Mouse (Mus musculus): ENCODE data around the gene Nat8. TPM values are rescaled to one million over a fixed set of nuclear protein-coding genes. Genes with fewer than 3 reads are reported as not detected.
"Not testable (repeated sequence)": the region's sequence is repeated elsewhere in the genome, so short reads cannot be mapped to it uniquely, and the experiment has no call there.

The Nat8 gene
- polyA plus RNA-seq (2015; fragmentation: Nextera tagmentation; extraction: Ambion mirVana): not detected in 2 replicates

DNA sequence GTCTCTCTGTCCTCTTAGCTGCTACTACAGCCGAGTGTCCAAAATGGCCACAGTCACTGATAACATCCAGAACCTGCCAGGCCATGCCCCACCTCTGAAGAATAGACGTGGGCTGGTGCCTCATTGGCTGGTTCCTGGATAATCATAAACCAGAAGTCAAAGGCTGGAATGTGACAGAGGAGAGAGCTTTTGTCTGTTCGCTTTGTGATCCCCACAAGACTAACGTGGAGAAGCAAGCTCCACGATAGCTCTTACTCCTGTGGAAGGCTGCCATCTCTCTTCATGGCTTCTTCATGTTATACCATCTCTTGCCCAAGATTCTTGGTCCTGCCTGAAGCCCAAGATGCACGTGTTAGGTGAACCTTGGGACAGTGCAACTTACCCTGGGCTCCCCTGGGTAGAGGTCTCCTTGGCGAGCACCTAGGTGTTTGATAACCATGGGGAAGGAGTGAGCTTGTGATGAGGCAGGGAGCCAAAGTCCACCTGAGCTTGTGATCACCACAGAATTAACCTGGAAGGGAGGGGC lies at the start of gene Nat8:
Gene Nat8 (minus strand): TSS at position 287 of the 526 bp plus-strand sequence.
- H3K4me1 ChIP-seq (replicated peaks; ENCODE audit: control insufficient read depth, insufficient read depth, low read length): no peaks in the 10 kb centered on the region
- no peak for ATAC-seq (ENCODE audit: low read depth)
- H3K4me2 ChIP-seq (ENCODE audit: low read depth, low read length): no peak within 1 kb of the TSS
- no peak within 1 kb of the TSS for H3K9ac ChIP-seq (ENCODE audit: low read length)
- no peak within 1 kb of the TSS for H3K27ac ChIP-seq (ENCODE audit: low read length)
- H3K4me3 ChIP-seq (ENCODE audit: low read length): no peak within 1 kb of the TSS
- 58% methylated on average over 7 of the region's 7 CpGs for WGBS
- H3K27me3 ChIP-seq (ENCODE audit: control insufficient read depth, insufficient read depth, low read depth, low read length): no peaks in the 10 kb centered on the region
- H3K9me3 ChIP-seq (ENCODE audit: control insufficient read depth, low read length): no peaks in the 10 kb centered on the region
- no peaks in the 10 kb centered on the region for H3K36me3 ChIP-seq (ENCODE audit: control insufficient read depth, insufficient read depth, low read length)

DNA sequence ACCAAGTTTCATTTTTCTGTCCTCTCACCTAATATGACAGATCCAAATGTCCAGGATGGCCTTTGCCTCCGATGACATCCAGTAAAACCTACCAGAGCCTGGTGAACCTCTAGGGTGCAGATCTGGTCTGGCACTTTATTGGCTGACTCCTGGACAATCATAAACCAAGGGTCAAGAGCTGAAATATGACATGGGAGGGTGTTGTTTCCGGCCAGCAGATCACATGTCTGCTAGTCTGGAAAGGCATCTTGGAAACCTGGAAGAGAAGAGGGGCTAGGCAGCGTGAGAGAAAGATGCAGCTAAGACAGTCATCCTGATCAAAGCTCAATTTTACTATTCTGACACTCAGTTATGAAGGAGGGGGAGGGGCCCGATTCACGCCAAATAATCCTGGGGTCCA lies 37.1 kb upstream of the Nat8 start, which contains the start of gene Nat8f2:
Gene Nat8f2 (minus strand): TSS at position 153 of the 400 bp plus-strand sequence.
- H3K36me3 ChIP-seq (ENCODE audit: control insufficient read depth, insufficient read depth, low read length); H3K4me2 ChIP-seq (ENCODE audit: low read depth, low read length); H3K9ac ChIP-seq (ENCODE audit: low read length); H3K9me3 ChIP-seq (ENCODE audit: control insufficient read depth, low read length); H3K4me1 ChIP-seq (replicated peaks; ENCODE audit: control insufficient read depth, insufficient read depth, low read length); H3K27ac ChIP-seq (ENCODE audit: low read length); ATAC-seq (ENCODE audit: low read depth); H3K27me3 ChIP-seq (ENCODE audit: control insufficient read depth, insufficient read depth, low read depth, low read length); H3K4me3 ChIP-seq (ENCODE audit: low read length): not testable (repeated sequence)
- 52% methylated on average over 5 of the region's 5 CpGs for WGBS

DNA sequence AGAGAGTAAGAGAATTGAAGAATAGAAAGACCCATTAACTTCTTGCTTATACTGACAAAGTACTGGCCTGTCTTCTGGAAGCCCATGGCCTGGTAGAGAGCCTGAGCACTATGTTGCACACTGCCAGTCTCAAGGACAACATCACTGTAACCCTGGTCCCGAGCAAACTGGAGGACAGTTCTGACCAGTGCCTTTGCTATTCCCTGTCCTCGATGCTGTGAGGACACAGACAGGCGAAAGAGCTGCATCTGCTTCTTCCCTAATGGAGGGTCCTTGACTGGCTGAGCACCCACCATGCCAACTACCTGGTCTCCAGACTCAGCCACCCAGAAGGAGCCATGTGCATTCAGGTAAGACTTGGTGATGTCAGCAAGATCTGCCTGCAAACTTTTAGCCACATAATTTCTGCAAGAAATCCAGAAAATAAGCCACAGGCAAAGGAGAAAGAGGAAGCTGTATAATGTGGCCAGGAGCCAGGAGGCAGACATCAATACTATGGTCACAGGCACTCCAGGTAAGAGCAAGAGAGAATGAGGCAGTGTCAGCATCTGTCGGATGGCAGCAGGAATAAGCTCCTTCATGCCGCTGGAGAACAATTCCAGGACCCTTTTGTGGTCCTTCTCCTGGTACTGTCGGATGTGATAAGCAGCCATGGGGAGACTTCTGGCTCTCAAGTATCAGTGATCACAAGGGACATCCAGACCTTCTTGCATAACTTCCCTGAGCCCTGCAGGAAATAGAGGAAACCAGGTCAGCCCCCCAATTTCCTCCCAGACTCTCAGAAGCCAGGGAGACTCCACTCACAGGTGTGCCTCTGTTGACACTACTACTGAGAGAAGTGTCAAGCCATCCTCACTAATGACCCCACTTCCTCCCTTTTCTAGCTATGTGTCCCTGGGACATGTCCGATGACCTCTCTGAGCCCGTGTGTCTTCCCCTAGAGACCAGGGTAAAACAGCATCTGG lies 36.1 kb upstream of the Nat8 start:
- 58% methylated on average over 8 of the region's 8 CpGs for WGBS
- H3K4me3 ChIP-seq (ENCODE audit: low read length): no peak overlapping the region
- no peak overlapping the region for H3K27ac ChIP-seq (ENCODE audit: low read length)
- no peaks in the 10 kb centered on the region for H3K36me3 ChIP-seq (ENCODE audit: control insufficient read depth, insufficient read depth, low read length)
- H3K4me1 ChIP-seq (replicated peaks; ENCODE audit: control insufficient read depth, insufficient read depth, low read length): no peaks in the 10 kb centered on the region
- no peak for ATAC-seq (ENCODE audit: low read depth)
- no peaks in the 10 kb centered on the region for H3K9me3 ChIP-seq (ENCODE audit: control insufficient read depth, low read length)
- H3K9ac ChIP-seq (ENCODE audit: low read length): no peak overlapping the region
- no peak overlapping the region for H3K4me2 ChIP-seq (ENCODE audit: low read depth, low read length)
- no peaks in the 10 kb centered on the region for H3K27me3 ChIP-seq (ENCODE audit: control insufficient read depth, insufficient read depth, low read depth, low read length)

DNA sequence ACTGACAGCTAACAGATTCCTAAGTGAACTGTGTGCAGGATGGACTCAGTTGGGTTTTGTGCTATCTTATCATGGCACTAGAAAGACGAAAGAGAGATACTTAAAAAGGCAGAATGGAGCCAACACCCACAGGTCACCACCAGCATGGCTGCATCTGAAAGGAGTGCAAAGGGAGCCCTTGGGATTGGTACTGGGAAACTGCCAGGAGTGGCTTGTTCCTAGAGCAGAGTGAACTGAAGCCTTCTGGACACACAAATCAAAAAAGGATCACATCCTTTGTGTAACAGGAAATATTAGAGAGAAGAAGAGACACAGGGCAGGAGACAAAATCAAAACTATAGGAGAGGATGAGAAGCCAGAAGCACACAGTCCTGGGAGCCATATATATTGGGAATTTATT lies 35.1 kb upstream of the Nat8 start:
- 15% methylated on average over 1 of the region's 1 CpGs for WGBS

DNA sequence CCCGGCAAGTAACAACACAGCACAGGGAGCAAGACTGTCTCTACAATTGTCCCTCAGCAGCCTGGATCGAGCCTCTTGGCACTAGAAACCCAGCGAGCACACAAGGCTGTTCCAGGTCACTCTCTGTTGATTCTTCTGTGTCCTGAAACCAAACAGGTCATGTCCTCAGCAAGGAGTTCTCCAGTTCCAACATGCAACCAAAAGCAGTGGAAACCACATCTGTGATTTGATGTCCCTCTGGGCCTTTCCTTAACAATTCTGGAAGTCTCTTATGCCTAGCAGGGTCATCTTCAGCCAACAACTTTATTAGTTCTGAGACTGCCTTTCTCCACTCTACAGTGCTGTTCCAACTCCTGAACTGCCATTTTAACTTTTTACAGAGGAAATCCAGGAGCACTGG lies 34.3 kb upstream of the Nat8 start:
- H3K27me3 ChIP-seq (ENCODE audit: control insufficient read depth, insufficient read depth, low read depth, low read length); ATAC-seq (ENCODE audit: low read depth); H3K9ac ChIP-seq (ENCODE audit: low read length); H3K4me1 ChIP-seq (replicated peaks; ENCODE audit: control insufficient read depth, insufficient read depth, low read length); H3K36me3 ChIP-seq (ENCODE audit: control insufficient read depth, insufficient read depth, low read length); H3K4me3 ChIP-seq (ENCODE audit: low read length); H3K9me3 ChIP-seq (ENCODE audit: control insufficient read depth, low read length); H3K4me2 ChIP-seq (ENCODE audit: low read depth, low read length); H3K27ac ChIP-seq (ENCODE audit: low read length): not testable (repeated sequence)
- 70% methylated on average over 3 of the region's 3 CpGs for WGBS

More for the DNA sequence above, 35.1 kb upstream of the Nat8 start:
- H3K9me3 ChIP-seq (ENCODE audit: control insufficient read depth, low read length); H3K27me3 ChIP-seq (ENCODE audit: control insufficient read depth, insufficient read depth, low read depth, low read length); H3K4me2 ChIP-seq (ENCODE audit: low read depth, low read length); ATAC-seq (ENCODE audit: low read depth); H3K27ac ChIP-seq (ENCODE audit: low read length); H3K4me3 ChIP-seq (ENCODE audit: low read length); H3K4me1 ChIP-seq (replicated peaks; ENCODE audit: control insufficient read depth, insufficient read depth, low read length); H3K9ac ChIP-seq (ENCODE audit: low read length); H3K36me3 ChIP-seq (ENCODE audit: control insufficient read depth, insufficient read depth, low read length): not testable (repeated sequence)

DNA sequence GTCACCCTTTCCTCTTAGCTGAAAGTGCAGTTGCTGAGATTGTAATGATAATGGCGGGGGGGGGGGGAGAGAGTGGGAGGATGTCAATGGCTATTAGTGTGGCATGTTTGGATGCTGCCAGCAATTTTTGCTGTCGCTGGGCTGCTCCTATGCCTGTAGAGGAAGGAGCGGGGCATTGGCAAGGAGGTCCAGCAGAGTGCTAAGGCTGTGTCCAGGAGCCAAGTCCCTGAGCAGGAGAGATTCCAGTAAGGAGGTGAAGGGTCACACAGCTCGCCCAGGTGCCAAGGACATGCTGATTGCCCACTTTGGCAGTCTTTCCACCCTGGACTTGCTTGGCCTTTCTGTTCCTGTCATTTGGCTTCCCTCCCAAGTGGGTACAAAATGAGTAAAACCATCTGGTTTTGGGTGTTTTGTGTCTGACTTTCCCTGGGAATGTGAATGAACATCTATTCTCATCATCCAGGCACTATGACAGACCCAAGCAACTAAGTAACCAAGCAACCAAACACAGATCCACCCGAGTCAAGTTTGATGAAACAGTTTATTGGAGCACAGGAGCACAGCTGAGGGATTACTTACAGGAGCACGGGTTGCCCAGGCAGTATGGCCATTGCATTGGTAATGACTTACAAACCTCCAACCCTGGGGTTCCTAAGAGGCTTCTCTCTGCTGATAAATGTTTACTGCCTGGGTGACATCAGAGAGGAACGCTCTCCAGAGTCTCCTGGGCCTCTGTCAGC lies 33.2 kb upstream of the Nat8 start:
- not testable (repeated sequence) for H3K9me3 ChIP-seq (ENCODE audit: control insufficient read depth, low read length); H3K4me3 ChIP-seq (ENCODE audit: low read length); H3K9ac ChIP-seq (ENCODE audit: low read length); H3K4me1 ChIP-seq (replicated peaks; ENCODE audit: control insufficient read depth, insufficient read depth, low read length); H3K36me3 ChIP-seq (ENCODE audit: control insufficient read depth, insufficient read depth, low read length); H3K4me2 ChIP-seq (ENCODE audit: low read depth, low read length); H3K27me3 ChIP-seq (ENCODE audit: control insufficient read depth, insufficient read depth, low read depth, low read length); H3K27ac ChIP-seq (ENCODE audit: low read length); ATAC-seq (ENCODE audit: low read depth)
- WGBS: 70% methylated on average over 5 of the region's 7 CpGs

DNA sequence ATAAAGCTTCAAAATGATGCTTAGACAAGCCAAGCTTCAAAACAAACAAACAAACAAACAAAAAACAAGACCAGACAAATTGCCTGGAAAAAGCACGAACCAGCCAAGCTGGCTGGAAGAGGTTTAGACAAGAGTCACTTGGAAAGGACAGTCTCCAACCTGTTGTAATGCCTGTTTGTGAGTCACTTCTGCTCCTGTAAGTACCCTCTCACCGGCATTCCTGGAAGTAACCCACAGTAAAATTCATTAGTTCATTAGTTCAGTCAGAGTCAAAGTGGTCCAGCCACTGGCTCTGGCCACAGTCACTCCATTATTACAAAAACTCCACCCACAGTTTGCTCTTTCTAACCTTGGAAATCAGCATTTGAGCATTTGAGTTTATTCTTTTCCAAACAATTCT lies 32.0 kb upstream of the Nat8 start:
- ATAC-seq (ENCODE audit: low read depth): no peak
- H3K27ac ChIP-seq (ENCODE audit: low read length): no peak overlapping the region
- H3K27me3 ChIP-seq (ENCODE audit: control insufficient read depth, insufficient read depth, low read depth, low read length): no peaks in the 10 kb centered on the region
- H3K4me1 ChIP-seq (replicated peaks; ENCODE audit: control insufficient read depth, insufficient read depth, low read length): no peaks in the 10 kb centered on the region
- H3K4me2 ChIP-seq (ENCODE audit: low read depth, low read length): no peak overlapping the region
- H3K4me3 ChIP-seq (ENCODE audit: low read length): no peak overlapping the region
- no peaks in the 10 kb centered on the region for H3K36me3 ChIP-seq (ENCODE audit: control insufficient read depth, insufficient read depth, low read length)
- no peaks in the 10 kb centered on the region for H3K9me3 ChIP-seq (ENCODE audit: control insufficient read depth, low read length)
- WGBS: 86% methylated on average over 2 of the region's 2 CpGs
- no peak overlapping the region for H3K9ac ChIP-seq (ENCODE audit: low read length)

DNA sequence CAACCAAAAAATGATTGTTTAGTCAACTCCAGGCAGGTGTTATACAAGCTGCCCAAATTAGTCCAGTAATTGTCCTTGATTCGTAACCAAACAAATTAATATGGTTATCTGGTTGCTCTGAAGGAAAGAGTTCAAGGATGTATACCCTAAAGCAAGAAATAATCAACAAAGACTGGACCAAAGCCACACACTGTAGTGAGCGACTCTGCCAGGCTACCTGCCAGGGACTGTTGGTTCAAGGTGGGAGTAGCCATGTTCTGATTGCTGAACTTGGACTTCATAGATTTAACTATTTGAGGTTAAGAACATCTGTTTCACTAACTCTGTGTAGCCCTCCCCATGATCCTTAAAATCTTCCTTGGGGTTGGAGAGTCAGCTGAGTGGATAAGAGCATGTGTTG lies 31.3 kb upstream of the Nat8 start:
- Histone ChIP-seq H3K4me1 (replicated peaks; ENCODE audit: control insufficient read depth, insufficient read depth, low read length) (no peaks in the 10 kb centered on the region), H3K27me3 (ENCODE audit: control insufficient read depth, insufficient read depth, low read depth, low read length) (no peaks in the 10 kb centered on the region), H3K4me2 (ENCODE audit: low read depth, low read length) (no peak overlapping the region), H3K9ac (ENCODE audit: low read length) (no peak overlapping the region), H3K36me3 (ENCODE audit: control insufficient read depth, insufficient read depth, low read length) (no peaks in the 10 kb centered on the region), H3K9me3 (ENCODE audit: control insufficient read depth, low read length) (no peaks in the 10 kb centered on the region), H3K4me3 (ENCODE audit: low read length) (no peak overlapping the region), H3K27ac (ENCODE audit: low read length) (no peak overlapping the region)
- WGBS: 78% methylated on average over 2 of the region's 2 CpGs
- no peak for ATAC-seq (ENCODE audit: low read depth)

DNA sequence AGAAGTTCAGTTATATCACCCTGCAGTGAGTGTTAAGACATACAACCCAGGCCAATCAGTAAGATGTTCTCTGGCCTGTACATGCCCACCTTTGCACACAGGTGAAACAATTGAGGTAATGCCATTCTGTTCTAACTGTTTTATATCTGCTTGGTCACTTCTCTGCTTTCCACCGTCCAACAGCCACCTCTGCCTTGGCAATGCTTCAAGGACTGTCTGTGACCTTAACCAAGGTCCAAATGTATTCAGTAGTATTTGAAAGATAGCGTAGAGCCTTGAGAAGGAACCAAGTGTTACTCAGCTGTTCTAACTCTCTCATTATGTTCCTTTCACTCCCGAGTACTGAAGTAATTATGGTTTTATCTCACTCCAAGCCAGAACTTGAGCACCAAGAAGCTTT lies 30.7 kb upstream of the Nat8 start:
- Histone ChIP-seq H3K9ac (ENCODE audit: low read length) (no peak overlapping the region), H3K27ac (ENCODE audit: low read length) (no peak overlapping the region), H3K4me1 (replicated peaks; ENCODE audit: control insufficient read depth, insufficient read depth, low read length) (no peaks in the 10 kb centered on the region), H3K9me3 (ENCODE audit: control insufficient read depth, low read length) (no peaks in the 10 kb centered on the region), H3K27me3 (ENCODE audit: control insufficient read depth, insufficient read depth, low read depth, low read length) (no peaks in the 10 kb centered on the region), H3K4me3 (ENCODE audit: low read length) (no peak overlapping the region), H3K36me3 (ENCODE audit: control insufficient read depth, insufficient read depth, low read length) (no peaks in the 10 kb centered on the region), H3K4me2 (ENCODE audit: low read depth, low read length) (no peak overlapping the region)
- no peak for ATAC-seq (ENCODE audit: low read depth)
- WGBS: 70% methylated on average over 3 of the region's 3 CpGs
